Mouse (Mus musculus): ENCODE measurements around the gene Tfap2a. TPM values are rescaled to one million over a fixed set of nuclear protein-coding genes. Genes with fewer than 3 reads are reported as not detected.
A peak's percentile ranks its signal among the peaks of the same experiment; 100 is the strongest.

Gene Tfap2a
- polyA plus RNA-seq, 1 experiment from 2014 or later = 3.3 TPM

DNA sequence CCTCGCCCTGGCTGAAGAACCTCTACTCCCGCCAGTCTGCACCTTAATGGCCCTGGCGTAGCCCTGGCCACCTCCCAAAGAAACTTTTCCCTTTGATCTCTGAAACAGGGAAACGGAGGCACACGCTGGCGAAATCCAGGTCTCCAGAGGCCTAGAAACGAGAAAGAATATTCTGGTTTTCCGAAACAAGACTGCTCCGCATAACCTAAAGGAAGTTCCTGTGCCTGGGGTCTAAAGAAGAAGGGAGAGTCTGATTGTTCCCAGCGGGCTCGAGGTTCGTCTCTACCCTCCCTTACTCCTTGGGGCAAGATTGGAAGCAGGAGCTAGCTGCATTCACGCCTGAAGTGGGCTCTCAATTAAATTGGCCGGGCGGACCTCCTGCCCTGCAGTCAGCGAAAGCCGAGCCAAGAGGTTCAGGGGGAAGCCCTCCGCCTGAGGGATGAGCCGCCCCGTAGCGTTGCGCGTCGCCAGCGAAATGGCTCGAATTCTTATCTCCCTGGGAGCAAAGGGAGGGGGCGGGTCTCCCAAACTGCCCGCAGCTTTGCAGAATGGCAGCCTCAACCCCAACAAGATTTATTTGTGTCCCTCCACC lies 33.2 kb downstream of the Tfap2a start:
- DNase-seq (ENCODE audit: low spot score) (peak; percentile 67), ATAC-seq (replicated peaks; ENCODE audit: low FRiP score) (no peak)
- H3K9ac ChIP-seq (ENCODE audit: low read length) = no peak overlapping the region
- under 1% methylated on average over 28 of the region's 28 CpGs for WGBS
- no peak overlapping the region for H3K4me3 ChIP-seq (ENCODE audit: low read depth, low read length)
- H3K36me3 ChIP-seq (ENCODE audit: control insufficient read depth, insufficient read depth, low read length) = no peaks in the 10 kb centered on the region
- peaks cover 90% of the 10 kb centered on the region for H3K27me3 ChIP-seq (ENCODE audit: control insufficient read depth, insufficient read depth, low read length)
- H3K4me1 ChIP-seq (replicated peaks; ENCODE audit: control insufficient read depth, insufficient read depth, low read length) = peaks cover 6% of the 10 kb centered on the region; the same call in 1 of the 2 replicates
- H3K27ac ChIP-seq (ENCODE audit: low read depth, low read length) = no peak overlapping the region
- H3K9me3 ChIP-seq (ENCODE audit: control insufficient read depth, low read length) = no peaks in the 10 kb centered on the region
- H3K4me2 ChIP-seq (ENCODE audit: low read depth, low read length, severe bottlenecking) = peak overlapping the region; percentile 35; the same call in 1 of the 2 replicates

DNA sequence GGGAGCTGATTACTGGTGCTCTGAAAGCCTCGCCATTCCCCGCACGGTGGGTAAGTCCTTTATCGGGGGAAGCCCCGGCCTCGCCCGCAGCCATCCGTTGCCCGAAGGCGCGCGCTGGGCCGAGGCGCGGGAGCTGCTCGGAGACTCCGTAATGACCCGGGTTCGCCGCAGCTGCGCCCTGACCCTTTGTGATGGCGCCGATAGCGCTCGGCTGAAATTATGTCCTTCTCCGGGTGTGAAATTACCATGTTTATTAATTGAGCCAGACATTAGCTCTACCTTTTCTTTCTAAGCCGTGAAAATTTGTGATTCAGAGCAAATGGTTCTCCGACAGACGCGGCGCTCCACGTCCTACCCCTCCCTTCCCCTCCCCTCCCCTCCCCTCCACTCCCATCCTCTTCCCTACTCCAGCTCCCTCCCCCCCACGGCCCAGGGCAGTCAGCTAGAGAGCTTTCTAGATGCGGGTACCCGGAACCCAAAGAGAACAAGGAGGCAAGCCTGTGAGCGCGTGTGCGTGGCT lies 34.1 kb downstream of the Tfap2a start:
- under 1% methylated on average over 38 of the region's 38 CpGs for WGBS
- H3K36me3 ChIP-seq (ENCODE audit: control insufficient read depth, insufficient read depth, low read length) = no peaks in the 10 kb centered on the region
- peak overlapping the region; percentile 22 for H3K4me3 ChIP-seq (ENCODE audit: low read depth, low read length)
- no peak overlapping the region for H3K9ac ChIP-seq (ENCODE audit: low read length)
- peaks cover 84% of the 10 kb centered on the region for H3K27me3 ChIP-seq (ENCODE audit: control insufficient read depth, insufficient read depth, low read length)
- ATAC-seq (replicated peaks; ENCODE audit: low FRiP score) = peak; percentile 74
- DNase-seq (ENCODE audit: low spot score) = peak; percentile 75
- peaks cover 6% of the 10 kb centered on the region; the same call in 1 of the 2 replicates for H3K4me1 ChIP-seq (replicated peaks; ENCODE audit: control insufficient read depth, insufficient read depth, low read length)
- no peak overlapping the region for H3K27ac ChIP-seq (ENCODE audit: low read depth, low read length)
- peak overlapping the region; percentile 36 for H3K4me2 ChIP-seq (ENCODE audit: low read depth, low read length, severe bottlenecking)
- H3K9me3 ChIP-seq (ENCODE audit: control insufficient read depth, low read length) = no peaks in the 10 kb centered on the region

DNA sequence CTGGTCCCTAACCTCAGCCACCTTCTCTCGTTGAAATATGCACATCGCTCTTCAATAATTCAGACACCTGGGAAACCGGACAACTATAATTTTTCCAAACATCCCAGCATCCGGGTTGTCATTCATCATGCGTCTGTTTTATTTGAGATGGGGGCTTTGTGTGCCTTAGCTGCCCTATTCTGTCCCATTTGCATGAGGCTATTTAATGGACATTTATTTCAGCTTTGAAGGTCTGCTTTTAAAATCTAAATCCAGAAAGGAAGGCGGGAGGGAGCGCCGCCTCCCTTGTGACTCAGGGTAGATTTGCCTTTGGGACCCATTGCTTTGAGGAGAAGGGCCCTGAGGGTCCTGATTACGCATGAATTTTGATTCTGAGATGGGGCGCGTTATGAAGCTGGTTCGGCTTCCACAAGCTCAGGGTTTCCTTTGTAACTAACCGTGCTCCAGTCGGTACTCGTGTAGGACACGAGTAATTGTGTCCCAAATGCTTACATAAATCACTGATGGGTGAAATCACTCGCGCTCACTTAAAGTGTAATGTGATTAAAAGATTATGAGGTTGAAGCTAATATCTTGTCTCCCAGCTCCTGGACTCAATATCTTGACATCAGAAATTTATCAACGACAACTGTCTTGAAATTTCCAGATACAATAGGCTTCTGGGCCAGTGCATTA lies 34.9 kb downstream of the Tfap2a start:
- Histone ChIP-seq H3K9ac (ENCODE audit: low read length) (no peak overlapping the region), H3K4me3 (ENCODE audit: low read depth, low read length) (no peak overlapping the region), H3K4me2 (ENCODE audit: low read depth, low read length, severe bottlenecking) (no peak overlapping the region), H3K27ac (ENCODE audit: low read depth, low read length) (no peak overlapping the region), H3K9me3 (ENCODE audit: control insufficient read depth, low read length) (no peaks in the 10 kb centered on the region), H3K27me3 (ENCODE audit: control insufficient read depth, insufficient read depth, low read length) (peaks cover 78% of the 10 kb centered on the region), H3K36me3 (ENCODE audit: control insufficient read depth, insufficient read depth, low read length) (no peaks in the 10 kb centered on the region), H3K4me1 (replicated peaks; ENCODE audit: control insufficient read depth, insufficient read depth, low read length) (peaks cover 3% of the 10 kb centered on the region; the same call in 1 of the 2 replicates)
- ATAC-seq (replicated peaks; ENCODE audit: low FRiP score) = no peak
- DNase-seq (ENCODE audit: low spot score) = no peak
- WGBS = 1% methylated on average over 19 of the region's 19 CpGs

DNA sequence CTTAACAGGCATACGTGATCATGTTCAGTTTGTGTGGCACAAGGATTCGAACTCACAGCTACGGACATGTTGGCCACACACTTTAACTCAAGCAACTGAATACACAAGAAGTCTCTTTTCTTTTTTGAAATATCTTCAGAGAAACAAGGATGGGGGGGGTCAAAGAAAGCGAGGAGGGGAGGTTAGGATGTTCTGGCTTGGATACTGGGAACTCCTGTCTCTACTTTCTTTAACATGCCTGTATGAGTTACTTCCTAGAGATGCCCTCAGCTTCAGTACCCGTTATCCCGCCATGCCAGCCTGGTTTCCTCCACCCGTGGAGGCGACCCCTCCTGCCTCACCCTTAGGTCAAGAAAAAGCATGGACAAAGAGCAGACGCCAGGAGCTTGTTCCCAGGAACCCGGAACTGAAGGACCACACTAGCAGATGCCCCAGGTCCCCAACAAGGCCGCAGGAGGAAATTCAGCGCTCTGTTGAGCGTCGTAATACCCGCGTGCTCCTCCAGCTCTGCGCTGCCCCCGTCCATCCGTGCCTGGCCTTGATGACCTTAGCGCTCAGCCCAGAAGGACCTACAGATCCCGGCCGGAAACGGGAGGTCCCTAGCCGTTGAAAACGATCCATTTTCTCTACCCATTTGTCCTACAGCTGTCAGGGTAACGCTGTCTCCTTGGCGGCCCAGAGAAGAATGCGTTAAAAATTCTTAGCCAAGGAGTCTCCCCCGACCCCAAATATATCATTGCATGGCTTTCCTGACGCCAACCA lies 35.6 kb downstream of the Tfap2a start:
- Histone ChIP-seq H3K4me1 (replicated peaks; ENCODE audit: control insufficient read depth, insufficient read depth, low read length) (peaks cover 3% of the 10 kb centered on the region; the same call in 1 of the 2 replicates), H3K4me2 (ENCODE audit: low read depth, low read length, severe bottlenecking) (no peak overlapping the region), H3K27ac (ENCODE audit: low read depth, low read length) (no peak overlapping the region), H3K36me3 (ENCODE audit: control insufficient read depth, insufficient read depth, low read length) (no peaks in the 10 kb centered on the region), H3K9me3 (ENCODE audit: control insufficient read depth, low read length) (no peaks in the 10 kb centered on the region), H3K27me3 (ENCODE audit: control insufficient read depth, insufficient read depth, low read length) (peaks cover 71% of the 10 kb centered on the region), H3K4me3 (ENCODE audit: low read depth, low read length) (no peak overlapping the region), H3K9ac (ENCODE audit: low read length) (no peak overlapping the region)
- 5% methylated on average over 30 of the region's 30 CpGs for whole genome bisulfite sequencing
- no peak for ATAC-seq (replicated peaks; ENCODE audit: low FRiP score)
- no peak for DNase-seq (ENCODE audit: low spot score)

DNA sequence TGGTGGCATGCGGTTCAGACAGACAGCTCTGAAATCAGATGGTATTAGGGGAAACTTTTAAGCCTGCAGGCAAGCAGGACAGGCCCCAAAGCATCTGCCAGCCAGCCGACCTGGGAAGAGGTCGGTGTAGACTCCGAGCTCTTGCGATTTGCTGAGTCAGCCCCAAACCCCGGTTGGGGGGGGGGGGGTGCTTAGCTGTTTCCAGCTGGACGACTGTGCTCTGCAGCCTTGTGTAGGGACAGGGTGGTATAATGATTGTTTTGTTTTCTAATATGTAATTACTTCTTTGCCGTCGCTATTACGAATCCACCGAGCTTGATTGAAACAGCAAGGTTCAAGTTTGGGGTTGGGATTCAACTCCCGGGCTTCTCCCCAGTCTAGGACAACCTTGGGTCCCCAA lies 36.5 kb downstream of the Tfap2a start:
- Histone ChIP-seq H3K36me3 (ENCODE audit: control insufficient read depth, insufficient read depth, low read length) (no peaks in the 10 kb centered on the region), H3K4me2 (ENCODE audit: low read depth, low read length, severe bottlenecking) (no peak overlapping the region), H3K27me3 (ENCODE audit: control insufficient read depth, insufficient read depth, low read length) (peaks cover 63% of the 10 kb centered on the region), H3K4me1 (replicated peaks; ENCODE audit: control insufficient read depth, insufficient read depth, low read length) (peaks cover 3% of the 10 kb centered on the region; the same call in 1 of the 2 replicates), H3K9ac (ENCODE audit: low read length) (no peak overlapping the region), H3K4me3 (ENCODE audit: low read depth, low read length) (no peak overlapping the region), H3K9me3 (ENCODE audit: control insufficient read depth, low read length) (no peaks in the 10 kb centered on the region), H3K27ac (ENCODE audit: low read depth, low read length) (no peak overlapping the region)
- WGBS = 6% methylated on average over 12 of the region's 12 CpGs
- ATAC-seq (replicated peaks; ENCODE audit: low FRiP score) (no peak), DNase-seq (ENCODE audit: low spot score) (no peak)

DNA sequence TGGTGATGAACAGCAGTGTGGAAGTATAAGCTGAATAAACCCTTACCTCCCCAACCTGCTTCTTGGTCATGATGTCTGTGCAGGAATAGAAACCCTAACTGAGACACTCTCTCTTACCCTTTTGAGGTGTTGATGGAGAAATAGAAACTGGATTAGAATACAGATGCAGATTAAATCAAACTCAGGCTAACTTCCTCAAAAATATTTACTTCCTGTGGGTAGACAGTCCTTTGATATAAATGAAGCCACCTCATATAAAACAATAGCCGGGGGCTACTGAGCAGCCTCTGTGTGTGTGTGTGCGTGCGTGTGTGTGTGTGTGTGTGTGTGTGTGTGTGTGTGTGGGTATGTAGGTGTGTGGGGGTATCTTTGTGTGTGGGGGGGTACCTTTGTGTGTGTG lies 52.4 kb downstream of the Tfap2a start:
- WGBS = 87% methylated on average over 3 of the region's 3 CpGs
- Histone ChIP-seq H3K4me1 (replicated peaks; ENCODE audit: control insufficient read depth, insufficient read depth, low read length) (no peaks in the 10 kb centered on the region), H3K9ac (ENCODE audit: low read length) (no peak overlapping the region), H3K4me2 (ENCODE audit: low read depth, low read length, severe bottlenecking) (no peak overlapping the region), H3K27ac (ENCODE audit: low read depth, low read length) (no peak overlapping the region), H3K9me3 (ENCODE audit: control insufficient read depth, low read length) (no peaks in the 10 kb centered on the region), H3K27me3 (ENCODE audit: control insufficient read depth, insufficient read depth, low read length) (no peaks in the 10 kb centered on the region), H3K4me3 (ENCODE audit: low read depth, low read length) (no peak overlapping the region), H3K36me3 (ENCODE audit: control insufficient read depth, insufficient read depth, low read length) (no peaks in the 10 kb centered on the region)
- no peak for DNase-seq (ENCODE audit: low spot score)
- no peak for ATAC-seq (replicated peaks; ENCODE audit: low FRiP score)

DNA sequence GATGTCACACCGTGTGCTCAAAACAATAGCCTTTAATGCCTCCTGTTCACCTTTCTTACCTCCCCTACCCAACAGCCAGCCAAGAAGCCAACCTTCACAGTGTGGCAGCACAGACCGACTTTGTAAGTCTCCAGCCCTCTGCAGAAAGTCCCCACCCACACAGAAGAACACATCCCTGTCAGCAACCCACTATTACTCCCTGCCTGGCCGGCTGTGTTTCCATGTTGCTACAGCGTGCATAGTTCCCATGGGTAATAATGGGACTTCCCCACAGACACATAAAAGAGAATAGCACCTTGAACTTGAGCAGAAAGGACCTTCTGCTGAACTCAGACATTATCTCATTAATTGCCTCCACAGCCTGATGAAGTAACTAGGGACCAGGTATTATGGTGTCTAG lies 61.4 kb downstream of the Tfap2a start:
- DNase-seq (ENCODE audit: low spot score) (no peak), ATAC-seq (replicated peaks; ENCODE audit: low FRiP score) (no peak)
- Histone ChIP-seq H3K9ac (ENCODE audit: low read length) (no peak overlapping the region), H3K4me3 (ENCODE audit: low read depth, low read length) (no peak overlapping the region), H3K4me1 (replicated peaks; ENCODE audit: control insufficient read depth, insufficient read depth, low read length) (no peaks in the 10 kb centered on the region), H3K9me3 (ENCODE audit: control insufficient read depth, low read length) (no peaks in the 10 kb centered on the region), H3K27me3 (ENCODE audit: control insufficient read depth, insufficient read depth, low read length) (no peaks in the 10 kb centered on the region), H3K36me3 (ENCODE audit: control insufficient read depth, insufficient read depth, low read length) (no peaks in the 10 kb centered on the region), H3K27ac (ENCODE audit: low read depth, low read length) (no peak overlapping the region), H3K4me2 (ENCODE audit: low read depth, low read length, severe bottlenecking) (no peak overlapping the region)
- WGBS = 44% methylated on average over 4 of the region's 4 CpGs
